Mouse (Mus musculus): ENCODE measurements around the gene Ier3. TPM values are rescaled to one million over a fixed set of nuclear protein-coding genes. Genes with fewer than 3 reads are reported as not detected.

Gene Ier3
- polyA plus RNA-seq, 1 experiment from 2014 or later: 13.9 TPM

GRCm38 (mm10) chr17:35865481-35866280 is 44.2 kb downstream of the Ier3 start, which contains the start of gene Ppp1r18:
Gene Ppp1r18, plus strand, starts transcription at chr17:35865593.
- no peaks in the 10 kb centered on the region for H3K9me3 ChIP-seq
- H3K4me3 ChIP-seq (replicated peaks): peak within 1 kb of the TSS; percentile 64
- peak within 1 kb of the TSS; percentile 98 for H3K27ac ChIP-seq
- H3K9ac ChIP-seq: peak within 1 kb of the TSS; percentile 71
- 0 out of 2 replicates have a peak, but pooled peaks cover 2% of the 10 kb centered on the region for H3K36me3 ChIP-seq
- peak; percentile 65 for ATAC-seq
- H3K4me1 ChIP-seq (replicated peaks): peaks cover 42% of the 10 kb centered on the region
- under 1% methylated on average over 48 of the region's 48 CpGs for WGBS
- no peaks in the 10 kb centered on the region for H3K27me3 ChIP-seq (replicated peaks)
- H3K4me2 ChIP-seq (replicated peaks): peak within 1 kb of the TSS; percentile 94

GRCm38 (mm10) chr17:35866281-35866831 is 44.9 kb downstream of the Ier3 start:
- peak; percentile 63 for ATAC-seq
- H3K4me1 ChIP-seq (replicated peaks): peaks cover 39% of the 10 kb centered on the region
- H3K36me3 ChIP-seq: peaks cover 6% of the 10 kb centered on the region; the same call in 1 of the 2 replicates
- peak overlapping the region; percentile 64 for H3K4me3 ChIP-seq (replicated peaks)
- whole genome bisulfite sequencing: 0% methylated on average over 36 of the region's 38 CpGs
- H3K9ac ChIP-seq: peak overlapping the region; percentile 71
- no peaks in the 10 kb centered on the region for H3K9me3 ChIP-seq
- peak overlapping the region; percentile 94 for H3K4me2 ChIP-seq (replicated peaks)
- H3K27me3 ChIP-seq (replicated peaks): no peaks in the 10 kb centered on the region
- peak overlapping the region; percentile 98 for H3K27ac ChIP-seq

GRCm38 (mm10) chr17:35866911-35867890 is 45.7 kb downstream of the Ier3 start:
- Histone ChIP-seq H3K27ac (peak overlapping the region; percentile 98), H3K9ac (peak overlapping the region; percentile 71), H3K4me3 (replicated peaks) (peak overlapping the region; percentile 64), H3K9me3 (no peaks in the 10 kb centered on the region), H3K4me1 (replicated peaks) (peaks cover 39% of the 10 kb centered on the region), H3K36me3 (peaks cover 7% of the 10 kb centered on the region; the same call in 1 of the 2 replicates), H3K27me3 (replicated peaks) (no peaks in the 10 kb centered on the region), H3K4me2 (replicated peaks) (peak overlapping the region; percentile 94)
- WGBS: 16% methylated on average over 26 of the region's 26 CpGs
- no peak for ATAC-seq

GRCm38 (mm10) chr17:35868165-35868820 is 46.8 kb downstream of the Ier3 start:
- no peaks in the 10 kb centered on the region for H3K9me3 ChIP-seq
- H3K4me1 ChIP-seq (replicated peaks): peaks cover 43% of the 10 kb centered on the region
- H3K27me3 ChIP-seq (replicated peaks): no peaks in the 10 kb centered on the region
- H3K27ac ChIP-seq: peak overlapping the region; percentile 98
- peak overlapping the region; percentile 94 for H3K4me2 ChIP-seq (replicated peaks)
- WGBS: 27% methylated on average over 17 of the region's 17 CpGs
- H3K4me3 ChIP-seq (replicated peaks): peak overlapping the region; percentile 64
- peaks cover 6% of the 10 kb centered on the region; the same call in 1 of the 2 replicates for H3K36me3 ChIP-seq
- peak overlapping the region; percentile 71 for H3K9ac ChIP-seq
- ATAC-seq: no peak

GRCm38 (mm10) chr17:35868961-35869345 is 47.5 kb downstream of the Ier3 start:
- peaks cover 5% of the 10 kb centered on the region; the same call in 1 of the 2 replicates for H3K36me3 ChIP-seq
- H3K9ac ChIP-seq: peak overlapping the region; percentile 71
- ATAC-seq: no peak
- no peaks in the 10 kb centered on the region for H3K27me3 ChIP-seq (replicated peaks)
- peaks cover 47% of the 10 kb centered on the region for H3K4me1 ChIP-seq (replicated peaks)
- H3K4me2 ChIP-seq (replicated peaks): peak overlapping the region; percentile 94
- no peaks in the 10 kb centered on the region for H3K9me3 ChIP-seq
- H3K27ac ChIP-seq: peak overlapping the region; percentile 72
- 3% methylated on average over 7 of the region's 7 CpGs for WGBS
- H3K4me3 ChIP-seq (replicated peaks): peak overlapping the region; percentile 64

- H3K4me3 ChIP-seq (replicated peaks): peak overlapping the region; percentile 64
- H3K4me1 ChIP-seq (replicated peaks): peaks cover 47% of the 10 kb centered on the region
- H3K4me2 ChIP-seq (replicated peaks): peak overlapping the region; percentile 94
- peak; percentile 11; the same call in 1 of the 2 replicates for ATAC-seq
- WGBS: 7% methylated on average over 7 of the region's 7 CpGs
- peaks cover 5% of the 10 kb centered on the region; the same call in 1 of the 2 replicates for H3K36me3 ChIP-seq
- H3K9ac ChIP-seq: peak overlapping the region; percentile 71
- H3K27me3 ChIP-seq (replicated peaks): no peaks in the 10 kb centered on the region
- H3K9me3 ChIP-seq: no peaks in the 10 kb centered on the region
- peak overlapping the region; percentile 72 for H3K27ac ChIP-seq
Measured at GRCm38 (mm10) chr17:35869346-35870067, 48.0 kb downstream of the Ier3 start.

- Histone ChIP-seq H3K36me3 (peaks cover 9% of the 10 kb centered on the region; the same call in 1 of the 2 replicates), H3K4me1 (replicated peaks) (peaks cover 40% of the 10 kb centered on the region), H3K4me3 (replicated peaks) (peak overlapping the region; percentile 64), H3K9me3 (no peaks in the 10 kb centered on the region), H3K27ac (peak overlapping the region; percentile 72), H3K9ac (peak overlapping the region; percentile 71), H3K27me3 (replicated peaks) (no peaks in the 10 kb centered on the region), H3K4me2 (replicated peaks) (peak overlapping the region; percentile 94)
- no peak for ATAC-seq
- 45% methylated on average over 9 of the region's 9 CpGs for WGBS
Measured at GRCm38 (mm10) chr17:35870151-35870883, 48.8 kb downstream of the Ier3 start.

- Histone ChIP-seq H3K4me3 (replicated peaks) (peak overlapping the region; percentile 64), H3K27me3 (replicated peaks) (no peaks in the 10 kb centered on the region), H3K36me3 (peaks cover 9% of the 10 kb centered on the region; the same call in 1 of the 2 replicates), H3K9ac (no peak overlapping the region), H3K27ac (peak overlapping the region; percentile 72), H3K4me2 (replicated peaks) (peak overlapping the region; percentile 94), H3K4me1 (replicated peaks) (peaks cover 39% of the 10 kb centered on the region), H3K9me3 (no peaks in the 10 kb centered on the region)
- ATAC-seq: no peak
- WGBS: 76% methylated on average over 8 of the region's 8 CpGs
Measured at GRCm38 (mm10) chr17:35870884-35871696, 49.6 kb downstream of the Ier3 start.

Data from intestine, embryonic 15.5 days (tissue).